Mouse (Mus musculus): ENCODE measurements around the gene Tfap2a. TPM values are rescaled to one million over a fixed set of nuclear protein-coding genes. Genes with fewer than 3 reads are reported as not detected.
A peak's percentile ranks its signal among the peaks of the same experiment; 100 is the strongest.

The Tfap2a gene
- polyA plus RNA-seq, 1 experiment from 2014 or later, result 13.4 TPM

DNA sequence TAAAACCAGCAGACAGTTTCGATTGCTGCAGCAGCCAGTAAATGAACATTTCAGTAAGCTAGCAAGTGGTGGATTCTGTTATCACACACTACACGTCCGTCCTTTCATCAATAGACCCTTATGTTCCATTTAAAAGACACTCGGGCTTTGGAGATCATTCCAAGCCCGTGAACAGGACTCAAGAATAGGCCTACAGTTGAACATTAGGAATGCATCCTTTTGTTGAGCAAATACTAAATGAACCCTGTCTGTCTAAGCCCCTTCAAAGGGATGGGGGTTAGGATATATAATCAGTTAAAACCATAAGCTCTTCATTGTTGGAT lies 14.6 kb downstream of the Tfap2a start:
- Histone ChIP-seq H3K4me2 (replicated peaks) (peak overlapping the region; percentile 84), H3K9me3 (replicated peaks) (no peaks in the 10 kb centered on the region), H3K4me1 (peaks cover 20% of the 10 kb centered on the region), H3K4me3 (replicated peaks) (peak overlapping the region; percentile 50), H3K27me3 (peaks cover 18% of the 10 kb centered on the region), H3K27ac (replicated peaks) (peak overlapping the region; percentile 85), H3K36me3 (no peaks in the 10 kb centered on the region), H3K9ac (no peak overlapping the region)
- ATAC-seq (ENCODE audit: insufficient number of reproducible peaks, low FRiP score, low TSS enrichment, low read depth), result no peak
- WGBS, result 17% methylated on average over 5 of the region's 5 CpGs

DNA sequence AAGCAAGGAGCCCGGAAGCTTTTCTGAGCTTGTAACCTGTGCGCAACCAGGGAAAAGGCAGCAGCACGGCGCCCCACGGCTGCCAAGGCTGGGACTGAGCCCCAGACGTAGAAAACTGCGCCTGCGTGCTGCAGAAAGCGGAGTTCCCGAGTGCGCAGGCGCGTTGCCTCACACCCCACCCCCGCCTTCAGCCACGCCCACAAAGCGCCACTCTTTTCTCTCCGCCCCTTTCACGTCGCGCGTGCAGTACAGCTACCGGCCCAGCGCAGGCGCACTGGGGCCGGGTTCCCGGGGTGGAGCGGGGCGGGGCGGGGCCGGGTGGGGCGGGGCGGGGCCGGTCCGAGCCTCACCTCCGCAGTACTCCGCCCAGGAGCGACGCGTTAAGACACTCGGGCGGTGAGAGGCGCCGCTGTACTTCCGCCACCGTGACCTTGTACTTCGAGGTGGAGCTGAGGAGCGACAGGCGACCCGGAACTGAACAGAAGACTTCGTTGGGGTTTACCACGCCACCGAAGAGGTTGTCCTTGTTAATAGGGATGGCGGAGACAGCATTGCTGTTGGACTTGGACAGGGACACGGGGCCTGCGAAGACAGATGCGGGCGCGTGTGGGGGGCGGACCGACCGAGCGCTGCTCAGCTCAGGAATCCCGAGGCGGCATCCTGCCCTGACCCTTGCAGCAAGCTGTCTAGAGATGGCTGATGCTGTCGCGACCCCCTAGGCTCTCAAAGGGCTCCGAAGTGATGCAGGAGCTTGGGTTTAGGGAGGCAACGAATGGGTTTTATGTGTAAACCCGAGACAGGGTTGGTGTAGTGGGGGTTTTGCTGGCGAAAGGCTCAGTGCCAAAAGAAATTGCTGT lies 15.2 kb downstream of the Tfap2a start:
- under 1% methylated on average over 62 of the region's 70 CpGs for WGBS
- peak; percentile 96 for ATAC-seq (ENCODE audit: insufficient number of reproducible peaks, low FRiP score, low TSS enrichment, low read depth)
- Histone ChIP-seq H3K4me3 (replicated peaks) (peak overlapping the region; percentile 50), H3K36me3 (no peaks in the 10 kb centered on the region), H3K9ac (peak overlapping the region; percentile 15; the same call in 1 of the 2 replicates), H3K27me3 (peaks cover 12% of the 10 kb centered on the region), H3K4me2 (replicated peaks) (peak overlapping the region; percentile 84), H3K9me3 (replicated peaks) (no peaks in the 10 kb centered on the region), H3K27ac (replicated peaks) (peak overlapping the region; percentile 85), H3K4me1 (peaks cover 20% of the 10 kb centered on the region)

DNA sequence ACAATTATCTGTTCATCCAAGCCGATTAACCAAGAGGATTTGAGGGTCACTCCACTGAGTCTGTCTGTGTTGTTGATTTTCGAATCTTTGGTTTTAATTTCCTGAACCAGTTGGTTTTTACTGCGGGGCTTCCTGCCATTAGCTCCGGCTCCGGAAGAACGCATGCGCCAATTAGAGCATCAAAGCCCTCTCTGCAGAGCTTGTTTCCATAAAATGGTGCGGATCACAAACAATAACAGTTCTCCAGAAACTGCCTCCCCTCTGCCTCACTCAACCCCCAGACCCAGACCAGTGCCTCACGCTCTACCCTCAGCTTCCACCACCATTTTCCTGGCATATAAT lies 18.5 kb downstream of the Tfap2a start:
- WGBS, result 9% methylated on average over 9 of the region's 9 CpGs
- H3K36me3 ChIP-seq, result 0 out of 2 replicates have a peak, but pooled peaks cover 3% of the 10 kb centered on the region
- H3K4me1 ChIP-seq, result peaks cover 27% of the 10 kb centered on the region
- peak overlapping the region; percentile 8; the same call in 1 of the 2 replicates for H3K4me2 ChIP-seq (replicated peaks)
- H3K27me3 ChIP-seq, result peaks cover 12% of the 10 kb centered on the region
- no peaks in the 10 kb centered on the region for H3K9me3 ChIP-seq (replicated peaks)
- peak overlapping the region; percentile 72 for H3K27ac ChIP-seq (replicated peaks)
- ATAC-seq (ENCODE audit: insufficient number of reproducible peaks, low FRiP score, low TSS enrichment, low read depth), result no peak
- H3K9ac ChIP-seq, result no peak overlapping the region
- no peak overlapping the region for H3K4me3 ChIP-seq (replicated peaks)

DNA sequence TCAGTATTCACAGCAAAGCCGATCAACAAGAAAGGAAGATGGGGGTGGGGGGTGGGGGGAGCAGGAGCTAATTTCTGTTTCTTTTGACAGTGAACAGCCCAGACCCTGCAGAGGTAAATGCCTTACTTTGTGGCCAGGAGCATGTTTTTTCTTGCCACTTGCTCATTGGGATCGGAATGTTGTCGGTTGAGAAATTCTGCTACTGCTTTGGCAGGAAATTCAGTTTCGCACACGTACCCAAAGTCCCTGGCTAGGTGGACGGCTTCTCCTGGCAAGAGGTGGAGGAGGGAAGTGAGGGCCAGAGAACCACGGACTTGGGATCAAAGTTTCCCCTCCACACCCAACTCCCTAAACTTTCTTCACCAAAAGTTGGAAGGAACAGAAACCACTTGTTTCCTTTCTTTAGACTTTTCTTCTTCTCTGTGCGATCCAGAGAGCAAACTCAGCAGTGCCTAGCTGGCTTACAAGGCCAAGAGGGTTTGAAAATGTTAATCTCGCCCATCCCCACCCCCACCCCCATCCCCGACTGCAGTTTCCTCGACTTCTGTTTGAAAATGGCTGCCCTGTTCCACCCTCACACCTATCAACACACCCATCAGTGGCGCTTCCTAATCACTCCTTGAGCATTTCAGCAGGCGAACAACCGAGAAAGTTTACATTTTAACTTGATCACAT lies 19.0 kb downstream of the Tfap2a start:
- Histone ChIP-seq H3K27me3 (peaks cover 17% of the 10 kb centered on the region), H3K27ac (replicated peaks) (peak overlapping the region; percentile 72), H3K9me3 (replicated peaks) (no peaks in the 10 kb centered on the region), H3K4me3 (replicated peaks) (no peak overlapping the region), H3K4me2 (replicated peaks) (peak overlapping the region; percentile 8; the same call in 1 of the 2 replicates), H3K36me3 (0 out of 2 replicates have a peak, but pooled peaks cover 3% of the 10 kb centered on the region), H3K4me1 (peaks cover 27% of the 10 kb centered on the region), H3K9ac (no peak overlapping the region)
- 20% methylated on average over 14 of the region's 14 CpGs for WGBS
- no peak for ATAC-seq (ENCODE audit: insufficient number of reproducible peaks, low FRiP score, low TSS enrichment, low read depth)

DNA sequence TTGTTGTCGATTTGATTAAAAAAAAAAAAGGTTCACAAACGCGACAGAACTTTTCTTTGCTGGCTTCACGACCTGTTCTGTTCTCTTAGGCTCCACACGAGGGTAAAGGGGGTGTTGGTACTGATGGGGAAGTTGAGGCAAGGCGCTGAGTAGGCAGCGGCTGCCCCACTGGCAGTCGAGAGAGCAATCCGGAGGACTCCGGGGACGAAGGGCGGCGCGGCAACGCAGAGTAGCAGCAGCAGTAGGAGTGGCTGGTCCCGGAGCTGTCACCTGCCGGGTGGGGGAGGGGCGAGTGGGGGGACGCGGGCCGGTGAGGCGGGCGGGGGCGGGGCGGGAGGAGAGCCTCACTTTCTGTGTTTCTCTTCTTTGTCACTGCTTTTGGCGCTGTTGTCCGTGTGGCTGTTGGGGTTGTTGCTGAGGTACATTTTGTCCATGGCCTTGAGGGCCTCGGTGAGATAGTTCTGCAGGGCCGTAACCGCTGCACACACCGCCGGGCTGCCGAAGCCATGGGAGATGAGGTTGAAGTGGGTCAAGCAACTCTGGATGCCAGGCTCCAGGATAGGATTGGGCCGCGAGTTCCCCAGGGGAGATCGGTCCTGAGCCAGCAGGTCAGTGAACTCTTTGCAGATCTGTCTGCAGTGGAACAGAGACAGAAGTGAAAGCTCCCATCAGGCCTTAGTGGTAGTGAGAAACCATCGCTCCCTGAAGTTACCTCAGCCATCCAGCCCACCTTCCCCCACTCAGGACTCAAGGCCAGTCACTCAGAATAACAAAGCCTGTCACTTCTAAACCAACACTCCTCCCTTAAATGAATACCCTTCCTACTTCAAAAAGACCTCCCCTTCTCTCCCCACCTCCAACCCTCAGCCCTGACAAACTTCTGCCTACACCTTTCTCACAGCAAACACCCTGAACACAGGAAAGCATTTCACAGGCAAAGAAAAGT lies 21.1 kb downstream of the Tfap2a start:
- Histone ChIP-seq H3K36me3 (0 out of 2 replicates have a peak, but pooled peaks cover 3% of the 10 kb centered on the region), H3K4me1 (peaks cover 20% of the 10 kb centered on the region), H3K4me2 (replicated peaks) (0 out of 2 replicates have a peak overlapping the region, but pooled peaks have one; percentile 12), H3K9ac (no peak overlapping the region), H3K27me3 (peaks cover 25% of the 10 kb centered on the region), H3K4me3 (replicated peaks) (no peak overlapping the region), H3K27ac (replicated peaks) (0 out of 2 replicates have a peak overlapping the region, but pooled peaks have one; percentile 22), H3K9me3 (replicated peaks) (no peaks in the 10 kb centered on the region)
- WGBS, result 19% methylated on average over 33 of the region's 37 CpGs
- ATAC-seq (ENCODE audit: insufficient number of reproducible peaks, low FRiP score, low TSS enrichment, low read depth), result no peak

DNA sequence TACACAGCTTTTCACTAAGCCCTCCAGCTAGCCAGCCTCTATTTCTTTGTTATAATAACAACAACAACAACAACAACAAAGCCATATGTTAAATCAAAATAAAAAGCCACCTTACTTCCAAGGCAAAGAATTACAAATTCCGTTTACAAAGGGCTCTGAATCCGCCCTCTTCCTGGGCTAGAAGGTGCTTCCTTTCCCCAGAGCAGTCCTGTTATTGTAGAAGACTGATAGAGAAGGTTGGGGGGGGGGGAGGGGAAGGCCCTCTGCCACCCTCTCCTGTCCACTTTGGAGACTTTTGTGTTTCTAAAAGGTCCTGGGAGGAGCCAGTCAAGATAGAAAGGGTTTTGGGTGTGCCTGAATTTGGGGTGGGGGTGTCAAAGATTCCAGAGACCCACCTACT lies 23.6 kb downstream of the Tfap2a start:
- Histone ChIP-seq H3K4me3 (replicated peaks) (no peak overlapping the region), H3K4me1 (peaks cover 16% of the 10 kb centered on the region), H3K27me3 (peaks cover 40% of the 10 kb centered on the region), H3K9ac (no peak overlapping the region), H3K9me3 (replicated peaks) (no peaks in the 10 kb centered on the region), H3K27ac (replicated peaks) (no peak overlapping the region), H3K4me2 (replicated peaks) (no peak overlapping the region), H3K36me3 (0 out of 2 replicates have a peak, but pooled peaks cover 3% of the 10 kb centered on the region)
- ATAC-seq (ENCODE audit: insufficient number of reproducible peaks, low FRiP score, low TSS enrichment, low read depth), result no peak
- WGBS, result 42% methylated on average over 2 of the region's 2 CpGs

DNA sequence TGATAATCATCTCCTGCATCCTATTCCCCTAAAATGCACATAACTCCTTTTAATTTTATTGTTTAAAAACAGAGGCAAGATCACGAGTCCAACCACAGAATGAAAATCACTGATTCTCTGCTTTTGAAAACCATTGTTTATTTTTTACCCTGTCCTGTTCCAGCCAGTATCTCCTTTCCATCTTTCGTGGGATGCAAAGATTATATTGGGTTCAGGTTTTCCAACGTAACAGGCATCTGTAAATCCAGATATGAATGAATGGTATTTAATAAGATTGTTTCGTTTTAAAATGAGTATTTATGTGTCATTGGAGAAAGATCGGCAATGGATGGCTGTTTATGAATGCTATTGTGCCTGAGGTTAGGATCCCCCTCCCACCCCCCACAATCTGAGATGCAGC lies 24.5 kb downstream of the Tfap2a start:
- ATAC-seq (ENCODE audit: insufficient number of reproducible peaks, low FRiP score, low TSS enrichment, low read depth), result no peak

DNA sequence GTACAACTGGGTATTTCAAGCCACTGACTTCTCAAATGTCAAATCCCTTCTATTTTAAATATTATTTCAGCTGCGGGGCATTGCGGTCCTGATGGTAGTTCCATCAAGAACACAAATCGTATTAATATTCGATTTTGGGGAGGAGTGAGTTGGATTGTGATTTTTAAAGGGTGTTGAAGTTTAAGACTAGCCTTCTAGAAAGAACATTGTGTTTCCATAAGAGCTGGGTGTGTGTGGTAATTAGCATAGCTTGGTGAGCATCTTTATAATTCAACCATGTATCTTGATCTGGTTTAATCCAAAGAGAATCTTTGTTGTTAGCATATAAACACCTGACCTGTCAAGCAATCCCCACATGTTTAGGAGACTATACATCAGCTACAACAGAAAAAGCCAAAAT lies 24.9 kb downstream of the Tfap2a start:
- ATAC-seq (ENCODE audit: insufficient number of reproducible peaks, low FRiP score, low TSS enrichment, low read depth), result no peak
- H3K4me1 ChIP-seq, result peaks cover 20% of the 10 kb centered on the region
- H3K4me3 ChIP-seq (replicated peaks), result no peak overlapping the region
- no peak overlapping the region for H3K27ac ChIP-seq (replicated peaks)
- H3K36me3 ChIP-seq, result 0 out of 2 replicates have a peak, but pooled peaks cover 3% of the 10 kb centered on the region
- no peak overlapping the region for H3K4me2 ChIP-seq (replicated peaks)
- 13% methylated on average over 4 of the region's 4 CpGs for WGBS
- peaks cover 50% of the 10 kb centered on the region for H3K27me3 ChIP-seq
- no peaks in the 10 kb centered on the region for H3K9me3 ChIP-seq (replicated peaks)
- H3K9ac ChIP-seq, result no peak overlapping the region

More for the DNA sequence above, 24.5 kb downstream of the Tfap2a start:
- no peak overlapping the region for H3K4me2 ChIP-seq (replicated peaks)
- 0 out of 2 replicates have a peak, but pooled peaks cover 3% of the 10 kb centered on the region for H3K36me3 ChIP-seq
- 28% methylated on average over 5 of the region's 5 CpGs for WGBS
- no peak overlapping the region for H3K27ac ChIP-seq (replicated peaks)
- H3K27me3 ChIP-seq, result peaks cover 46% of the 10 kb centered on the region
- H3K4me3 ChIP-seq (replicated peaks), result no peak overlapping the region
- no peaks in the 10 kb centered on the region for H3K9me3 ChIP-seq (replicated peaks)
- peaks cover 20% of the 10 kb centered on the region for H3K4me1 ChIP-seq
- H3K9ac ChIP-seq, result no peak overlapping the region

DNA sequence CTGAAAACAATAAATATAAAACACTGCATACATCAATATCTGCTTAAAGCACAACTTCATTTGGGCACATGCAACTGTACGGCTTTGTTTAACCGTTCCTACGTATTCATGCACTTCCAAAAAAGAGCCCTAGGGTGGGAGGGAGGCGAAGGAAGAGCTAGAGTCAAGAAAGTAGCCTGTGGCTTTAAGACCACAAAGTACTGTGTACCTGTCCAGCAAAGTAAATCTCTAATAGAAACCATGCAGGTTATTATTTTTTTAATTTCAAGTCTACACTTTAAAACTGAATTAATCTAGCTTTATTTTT lies 25.7 kb downstream of the Tfap2a start:
- H3K27ac ChIP-seq (replicated peaks), result no peak overlapping the region
- 0 out of 2 replicates have a peak, but pooled peaks cover 3% of the 10 kb centered on the region for H3K36me3 ChIP-seq
- H3K9ac ChIP-seq, result no peak overlapping the region
- H3K4me1 ChIP-seq, result peaks cover 19% of the 10 kb centered on the region
- H3K9me3 ChIP-seq (replicated peaks), result no peaks in the 10 kb centered on the region
- peaks cover 58% of the 10 kb centered on the region for H3K27me3 ChIP-seq
- ATAC-seq (ENCODE audit: insufficient number of reproducible peaks, low FRiP score, low TSS enrichment, low read depth), result no peak
- no peak overlapping the region for H3K4me3 ChIP-seq (replicated peaks)
- WGBS, result 14% methylated on average over 4 of the region's 4 CpGs
- no peak overlapping the region for H3K4me2 ChIP-seq (replicated peaks)

DNA sequence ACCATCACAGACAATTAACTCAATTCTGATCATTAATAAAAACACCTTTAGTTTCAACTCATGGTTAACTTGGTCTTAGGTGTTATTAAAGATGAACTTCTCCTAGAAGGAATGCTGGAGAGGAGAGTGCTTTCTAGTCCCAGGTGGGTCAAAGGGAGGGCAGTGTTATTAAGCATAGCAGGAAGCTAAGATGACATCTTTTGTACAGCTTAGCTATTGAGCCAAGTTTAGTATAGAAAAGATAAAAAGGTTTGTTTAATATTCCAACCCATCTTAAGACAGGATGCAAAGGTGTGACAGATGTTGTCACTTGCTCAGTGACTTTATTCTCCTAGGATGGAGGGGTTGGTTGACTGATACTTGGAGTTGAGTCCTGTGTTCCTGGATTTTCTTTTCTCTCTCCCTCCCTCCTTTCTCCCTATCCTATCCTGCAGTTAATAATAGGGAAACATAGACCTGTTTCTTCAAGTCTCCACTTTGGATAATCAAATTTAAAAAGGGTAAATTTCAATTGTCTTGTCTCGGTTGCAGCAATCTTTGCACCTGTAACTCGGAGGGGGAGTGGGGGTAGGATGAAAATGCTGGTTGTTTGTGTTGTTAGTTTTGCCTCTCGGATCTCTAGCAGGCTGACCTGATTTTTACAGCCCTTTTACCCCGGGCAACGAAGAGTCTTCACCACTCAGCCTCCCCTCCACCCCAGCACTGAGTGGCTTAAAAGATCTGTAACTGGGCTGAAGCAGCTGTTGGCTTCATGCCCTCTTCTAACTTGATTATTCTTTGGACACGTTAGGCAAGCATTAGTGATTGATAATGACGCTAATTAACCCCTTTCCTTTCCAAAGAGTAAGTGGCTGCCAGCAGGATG lies 26.3 kb downstream of the Tfap2a start:
- no peak for ATAC-seq (ENCODE audit: insufficient number of reproducible peaks, low FRiP score, low TSS enrichment, low read depth)
- H3K4me2 ChIP-seq (replicated peaks), result no peak overlapping the region
- no peak overlapping the region for H3K4me3 ChIP-seq (replicated peaks)
- H3K4me1 ChIP-seq, result peaks cover 14% of the 10 kb centered on the region
- H3K9me3 ChIP-seq (replicated peaks), result no peaks in the 10 kb centered on the region
- no peak overlapping the region for H3K27ac ChIP-seq (replicated peaks)
- no peak overlapping the region for H3K9ac ChIP-seq
- H3K27me3 ChIP-seq, result peaks cover 64% of the 10 kb centered on the region
- no peaks in the 10 kb centered on the region for H3K36me3 ChIP-seq
- 7% methylated on average over 7 of the region's 7 CpGs for WGBS

Data from embryonic facial prominence, embryonic 15.5 days (tissue).